Mouse (Mus musculus): ENCODE results near the gene C8b.

GRCm38 (mm10) chr4:104801625-104802024, 35.5 kb downstream of the C8b start:
- TF ChIP-seq CTCF (conservative IDR thresholded peaks at IDR 0.05; ENCODE audit: insufficient read depth, insufficient read length, low read depth, low read length) = no peak
- TF ChIP-seq POLR2A (IDR thresholded peaks at IDR 0.05; ENCODE audit: low read depth, low read length) = no peak
